Mouse (Mus musculus): ENCODE data around the gene Morc3. TPM values are rescaled to one million over a fixed set of nuclear protein-coding genes. Genes with fewer than 3 reads are reported as not detected.

Gene Morc3
- polyA plus RNA-seq, 1 experiment from 2014 or later, result 36.0 TPM

DNA sequence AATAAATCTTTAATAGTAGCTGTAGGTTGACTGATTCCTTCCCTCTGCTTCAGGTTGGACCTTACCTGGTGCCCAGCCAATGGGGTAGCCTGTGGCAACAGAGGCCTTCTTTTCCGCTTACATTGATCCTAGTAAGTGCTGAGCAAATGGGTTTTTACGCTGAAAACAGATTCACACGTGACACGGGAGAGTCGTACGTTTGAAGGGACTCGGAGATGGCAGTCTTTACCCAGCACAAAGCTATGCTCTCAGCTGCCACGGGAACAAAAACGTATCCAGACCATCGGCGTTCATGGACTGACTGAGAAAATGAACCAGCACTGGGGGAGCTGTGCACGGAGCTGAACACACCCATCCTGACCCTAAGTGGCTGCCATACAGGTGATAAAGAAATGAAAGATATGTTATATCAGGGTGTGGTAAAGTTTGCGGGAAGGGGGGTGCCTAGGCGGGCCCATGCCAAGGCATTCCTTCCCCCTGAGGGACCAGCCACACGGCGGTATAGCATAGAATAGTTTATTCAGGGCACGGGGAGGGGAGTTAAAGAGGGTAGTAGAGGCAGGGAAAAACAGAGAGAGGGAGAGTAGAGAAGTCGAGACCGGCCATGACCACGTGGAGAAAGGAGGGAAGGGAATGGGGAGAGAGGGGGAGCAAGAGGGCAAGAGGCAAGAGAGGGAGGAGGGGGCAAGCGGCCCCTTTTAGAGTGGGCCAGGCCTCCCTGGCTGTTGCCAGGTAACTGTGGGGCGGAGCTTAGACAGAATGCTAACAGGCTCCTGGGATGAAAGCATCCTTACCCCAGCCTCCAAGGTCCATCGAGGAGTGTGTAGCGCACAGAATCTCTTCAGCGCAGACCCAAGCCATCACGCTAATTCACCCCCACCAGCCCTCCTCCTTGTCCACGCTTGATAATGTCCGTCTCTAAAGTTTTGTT is 79.1 kb downstream of the Morc3 start:
- Histone ChIP-seq H3K9ac (no peak overlapping the region), H3K27ac (ENCODE audit: low read depth) (no peak overlapping the region), H3K36me3 (ENCODE audit: insufficient read depth) (peaks cover 6% of the 10 kb centered on the region; the same call in 1 of the 2 replicates), H3K4me1 (ENCODE audit: insufficient read depth) (no peaks in the 10 kb centered on the region), H3K27me3 (ENCODE audit: insufficient read depth, low read length) (no peaks in the 10 kb centered on the region), H3K9me3 (ENCODE audit: low read depth, low read length) (no peaks in the 10 kb centered on the region), H3K4me3 (ENCODE audit: low read depth, low read length) (no peak overlapping the region), H3K4me2 (no peak overlapping the region)
- DNase-seq (no peak), ATAC-seq (ENCODE audit: insufficient read depth) (peak; percentile 23; the same call in 1 of the 2 replicates)
- no peak for TF ChIP-seq CTCF (IDR thresholded peaks at IDR 0.05; ENCODE audit: low read depth)
- WGBS, result 49% methylated on average over 28 of the region's 28 CpGs

DNA sequence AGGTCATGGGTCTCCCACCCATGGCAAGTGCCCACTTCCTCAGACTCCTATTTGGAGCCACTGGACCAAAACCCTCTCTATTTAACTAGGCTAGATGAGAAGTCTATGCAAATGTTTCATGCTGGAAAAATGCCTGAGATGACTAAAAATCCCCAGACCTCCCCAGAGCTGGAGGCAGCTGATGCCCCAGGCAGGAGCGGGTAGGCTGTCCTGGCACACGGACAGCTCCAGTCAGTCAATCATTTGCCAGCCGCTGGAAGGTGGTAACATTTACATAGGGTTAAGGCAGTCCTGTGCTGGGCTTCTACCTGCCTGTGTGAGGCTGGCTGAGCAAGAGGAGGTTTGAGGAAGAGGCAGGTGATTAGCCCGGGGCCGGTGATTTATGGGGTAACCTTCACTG is 80.2 kb downstream of the Morc3 start:
- Histone ChIP-seq H3K4me2 (no peak overlapping the region), H3K27me3 (ENCODE audit: insufficient read depth, low read length) (no peaks in the 10 kb centered on the region), H3K4me1 (ENCODE audit: insufficient read depth) (no peaks in the 10 kb centered on the region), H3K9ac (no peak overlapping the region), H3K36me3 (ENCODE audit: insufficient read depth) (no peaks in the 10 kb centered on the region), H3K4me3 (ENCODE audit: low read depth, low read length) (no peak overlapping the region), H3K9me3 (ENCODE audit: low read depth, low read length) (no peaks in the 10 kb centered on the region), H3K27ac (ENCODE audit: low read depth) (no peak overlapping the region)
- ATAC-seq (ENCODE audit: insufficient read depth) (no peak), DNase-seq (no peak)
- no peak for TF ChIP-seq CTCF (IDR thresholded peaks at IDR 0.05; ENCODE audit: low read depth)
- WGBS, result 51% methylated on average over 5 of the region's 5 CpGs

- 49% methylated on average over 3 of the region's 3 CpGs for WGBS
Measured at GRCm38 (mm10) chr16:93912808-93913207, 80.9 kb downstream of the Morc3 start.

DNA sequence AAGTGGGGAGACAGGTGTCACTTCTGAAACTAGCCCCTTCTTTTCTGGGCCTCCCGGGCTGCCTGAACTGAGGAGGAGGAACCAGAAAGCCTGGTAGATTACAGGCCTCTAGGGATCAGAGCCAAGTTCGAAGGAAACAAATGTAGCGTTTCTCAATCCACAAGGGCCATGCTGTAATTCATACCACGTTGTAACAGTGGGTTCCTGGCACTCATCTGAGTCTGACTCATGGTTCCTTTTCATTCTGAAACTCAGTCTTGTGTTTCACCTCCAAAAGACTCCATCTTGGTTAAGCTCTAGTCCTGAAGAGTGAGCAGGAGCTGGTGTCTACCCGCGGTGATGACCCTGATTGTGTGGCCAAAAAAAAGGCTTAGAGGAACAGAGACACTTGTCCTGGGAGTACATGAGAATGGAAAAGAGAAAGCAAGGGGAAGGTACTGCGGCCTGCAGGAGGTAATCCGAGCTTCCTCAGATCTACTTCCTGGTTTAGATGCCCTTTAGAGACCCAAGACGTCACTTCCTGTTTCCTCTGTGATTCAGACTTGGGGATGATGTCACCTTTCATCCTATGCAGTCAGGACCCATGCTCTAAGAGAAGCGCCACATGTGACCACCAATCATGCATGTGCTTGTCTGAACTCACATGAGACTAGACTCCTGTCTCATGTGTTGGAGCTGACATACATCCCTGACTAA is 82.1 kb downstream of the Morc3 start:
- H3K27me3 ChIP-seq (ENCODE audit: insufficient read depth, low read length), result no peaks in the 10 kb centered on the region
- H3K9ac ChIP-seq, result no peak overlapping the region
- no peak overlapping the region for H3K27ac ChIP-seq (ENCODE audit: low read depth)
- no peak for DNase-seq
- no peaks in the 10 kb centered on the region for H3K4me1 ChIP-seq (ENCODE audit: insufficient read depth)
- H3K4me3 ChIP-seq (ENCODE audit: low read depth, low read length), result no peak overlapping the region
- 68% methylated on average over 10 of the region's 10 CpGs for WGBS
- TF ChIP-seq CTCF (IDR thresholded peaks at IDR 0.05; ENCODE audit: low read depth), result no peak
- H3K4me2 ChIP-seq, result no peak overlapping the region
- H3K36me3 ChIP-seq (ENCODE audit: insufficient read depth), result no peaks in the 10 kb centered on the region
- no peaks in the 10 kb centered on the region for H3K9me3 ChIP-seq (ENCODE audit: low read depth, low read length)
- no peak for ATAC-seq (ENCODE audit: insufficient read depth)

More at GRCm38 (mm10) chr16:93912808-93913207, 80.9 kb downstream of the Morc3 start:
- H3K4me2 ChIP-seq, result no peak overlapping the region
- H3K4me1 ChIP-seq (ENCODE audit: insufficient read depth), result no peaks in the 10 kb centered on the region
- H3K27ac ChIP-seq (ENCODE audit: low read depth), result no peak overlapping the region
- no peaks in the 10 kb centered on the region for H3K36me3 ChIP-seq (ENCODE audit: insufficient read depth)
- no peak for ATAC-seq (ENCODE audit: insufficient read depth)
- H3K4me3 ChIP-seq (ENCODE audit: low read depth, low read length), result no peak overlapping the region
- TF ChIP-seq CTCF (IDR thresholded peaks at IDR 0.05; ENCODE audit: low read depth), result no peak
- H3K27me3 ChIP-seq (ENCODE audit: insufficient read depth, low read length), result no peaks in the 10 kb centered on the region
- H3K9me3 ChIP-seq (ENCODE audit: low read depth, low read length), result no peaks in the 10 kb centered on the region
- no peak overlapping the region for H3K9ac ChIP-seq
- no peak for DNase-seq

DNA sequence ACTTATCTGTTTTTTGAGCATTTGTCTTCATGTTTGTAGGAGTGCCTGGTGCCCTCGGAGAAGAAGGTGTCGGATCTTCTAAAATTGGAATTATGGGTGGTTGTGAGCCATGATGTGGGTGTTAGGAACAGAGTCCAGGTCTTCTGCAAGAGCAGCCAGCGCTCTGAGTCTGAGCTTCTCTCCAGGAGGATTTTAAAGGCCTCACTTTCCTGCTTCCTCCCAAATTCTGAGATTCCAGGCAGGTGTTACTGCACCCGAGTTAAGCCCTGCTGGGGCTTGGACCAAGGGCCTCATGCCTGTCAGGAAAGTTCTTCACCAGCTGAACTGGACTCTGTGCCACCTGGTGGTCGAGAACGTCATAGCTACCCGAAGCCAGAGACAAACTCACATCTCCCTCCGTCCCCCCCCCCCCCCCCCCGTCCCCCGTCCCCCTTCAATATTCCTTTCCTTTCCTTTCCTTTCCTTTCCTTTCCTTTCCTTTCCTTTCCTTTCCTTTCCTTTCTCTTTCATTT is 83.5 kb downstream of the Morc3 start:
- H3K36me3 ChIP-seq (ENCODE audit: insufficient read depth), result no peaks in the 10 kb centered on the region
- no peak overlapping the region for H3K4me2 ChIP-seq
- no peaks in the 10 kb centered on the region for H3K27me3 ChIP-seq (ENCODE audit: insufficient read depth, low read length)
- peak; percentile 55 for TF ChIP-seq CTCF (IDR thresholded peaks at IDR 0.05; ENCODE audit: low read depth)
- no peaks in the 10 kb centered on the region for H3K9me3 ChIP-seq (ENCODE audit: low read depth, low read length)
- ATAC-seq (ENCODE audit: insufficient read depth), result no peak
- DNase-seq, result peak; percentile 77
- H3K4me3 ChIP-seq (ENCODE audit: low read depth, low read length), result no peak overlapping the region
- WGBS, result 40% methylated on average over 7 of the region's 10 CpGs
- H3K27ac ChIP-seq (ENCODE audit: low read depth), result no peak overlapping the region
- no peak overlapping the region for H3K9ac ChIP-seq
- no peaks in the 10 kb centered on the region for H3K4me1 ChIP-seq (ENCODE audit: insufficient read depth)

- Histone ChIP-seq H3K9ac (no peak overlapping the region), H3K36me3 (ENCODE audit: insufficient read depth) (no peaks in the 10 kb centered on the region), H3K4me3 (ENCODE audit: low read depth, low read length) (no peak overlapping the region), H3K27me3 (ENCODE audit: insufficient read depth, low read length) (no peaks in the 10 kb centered on the region), H3K9me3 (ENCODE audit: low read depth, low read length) (no peaks in the 10 kb centered on the region), H3K4me1 (ENCODE audit: insufficient read depth) (no peaks in the 10 kb centered on the region), H3K4me2 (peak overlapping the region; percentile 31; the same call in 1 of the 2 replicates), H3K27ac (ENCODE audit: low read depth) (no peak overlapping the region)
- 45% methylated on average over 14 of the region's 22 CpGs for WGBS
- ATAC-seq (ENCODE audit: insufficient read depth), result peak; percentile 64
- DNase-seq, result peak; percentile 93
- TF ChIP-seq CTCF (IDR thresholded peaks at IDR 0.05; ENCODE audit: low read depth), result peak; percentile 88
Measured at GRCm38 (mm10) chr16:93917712-93918678, 86.1 kb downstream of the Morc3 start.

Data from lung, embryonic 14.5 days (tissue).